Mouse (Mus musculus) erythroblast, embryonic 14.5 days (primary cell): ENCODE measurements around the gene Sf3a1.

Experiments used
- GATA1 ChIP-seq: IDR thresholded peaks from 2 replicates; pipeline ENCODE4 v1.6.1; 2012; ENCODE audit warnings: low read length, inconsistent platforms, mixed read lengths
- TAL1 ChIP-seq: IDR thresholded peaks from 3 replicates; pipeline ENCODE4 v1.6.1; 2012; ENCODE audit warnings: low read length, inconsistent platforms, mixed read lengths

- TF ChIP-seq TAL1 (no peak), GATA1 (no peak)
Measured at GRCm38 (mm10) chr11:4112861-4113260, 47.3 kb upstream of the Sf3a1 start.
